Mouse (Mus musculus) liver, embryonic 13.5 days (tissue): ENCODE data around the gene Sema3g. TPM values are rescaled to one million over a fixed set of nuclear protein-coding genes. Genes with fewer than 3 reads are reported as not detected.

ENCODE experiments used
- ATAC-seq: fragments of 200-750 bp; cut with Nextera tagmentation; 2 replicates; pipeline ENCODE4 v1.8.0; 2017; ENCODE audit warnings: low read depth, mild to moderate bottlenecking, moderate number of reproducible peaks, moderate library complexity
- DNase-seq: peaks from one replicate; pipeline ENCODE4 v3.0.0; 2022
- H3K27ac ChIP-seq: fragments of 300-500 bp; sonication (generic); 2 replicates; pipeline ENCODE4 v1.5.1; 2015; ENCODE audit warnings: moderate library complexity, mild to moderate bottlenecking, inconsistent platforms
- H3K27me3 ChIP-seq: fragments of 300-500 bp; sonication (generic); 2 replicates; pipeline ENCODE4 v1.6.1; 2015; ENCODE audit warnings: mild to moderate bottlenecking, inconsistent platforms
- H3K36me3 ChIP-seq: fragments of 300-500 bp; sonication (generic); 2 replicates; pipeline ENCODE4 v1.6.1; 2015; ENCODE audit warnings: mild to moderate bottlenecking, inconsistent platforms
- H3K4me1 ChIP-seq: fragments of 300-500 bp; sonication (generic); replicated peaks from 2 replicates; pipeline ENCODE4 v1.6.1; 2015; ENCODE audit warnings: inconsistent platforms
- H3K4me2 ChIP-seq: fragments of 300-500 bp; sonication (generic); 2 replicates; pipeline ENCODE4 v1.6.1; 2015; ENCODE audit warnings: inconsistent platforms, mild to moderate bottlenecking, moderate library complexity
- H3K4me3 ChIP-seq: fragments of 300-500 bp; sonication (generic); replicated peaks from 2 replicates; pipeline ENCODE4 v1.5.1; 2015; ENCODE audit warnings: mild to moderate bottlenecking, inconsistent platforms
- H3K9ac ChIP-seq: fragments of 300-500 bp; sonication (generic); 2 replicates; pipeline ENCODE4 v1.6.1; 2015; ENCODE audit warnings: mild to moderate bottlenecking, inconsistent platforms
- H3K9me3 ChIP-seq: fragments of 300-500 bp; sonication (generic); replicated peaks from 2 replicates; pipeline ENCODE4 v1.6.1; 2016; ENCODE audit warnings: inconsistent platforms
- WGBS: fragments of 180-500 bp; shearing (Covaris S2); methylation state at CpG from one replicate; pipeline ENCODE4 v1.1.7; 2015; ENCODE audit not compliant: insufficient replicate concordance; 5-methylcytosine and 5-hydroxymethylcytosine counted together
- polyA plus RNA-seq: library from polyadenylated mRNA; unstranded; fragments of >200 nt; fragmentation: Nextera tagmentation; extraction: Ambion mirVana; gene quantifications from 2 replicates; pipeline ENCODE4 v1.2.1, GENCODE M21; 2015

Sema3g gene
- polyA plus RNA-seq, 1 experiment from 2014 or later = 0.02 TPM

DNA sequence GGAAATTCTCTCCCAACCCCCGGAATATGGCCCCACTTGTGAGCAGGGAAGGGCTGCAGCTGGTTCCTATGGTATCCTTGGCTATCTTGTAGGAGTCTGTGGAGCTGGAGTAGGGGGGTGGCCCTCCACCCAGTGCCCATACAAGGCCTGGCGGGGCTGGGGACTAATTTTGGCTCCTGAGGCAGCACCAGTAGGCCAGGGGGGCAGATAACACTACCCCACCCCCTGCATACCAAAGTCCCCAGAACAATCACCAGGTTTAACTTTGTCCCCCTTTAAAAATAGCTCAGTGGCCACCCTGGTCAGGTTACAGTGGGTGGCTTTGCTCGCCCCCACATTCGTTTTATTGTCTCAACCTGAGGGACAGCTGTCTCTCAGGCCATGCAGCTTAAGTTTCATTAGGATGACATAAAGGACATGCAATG lies 8.5 kb upstream of the Sema3g start:
- H3K27me3 ChIP-seq = no peaks in the 10 kb centered on the region
- DNase-seq (no peak), ATAC-seq (no peak)
- WGBS = 57% methylated on average over 4 of the region's 4 CpGs
- H3K4me3 ChIP-seq = no peak overlapping the region
- H3K9me3 ChIP-seq = no peaks in the 10 kb centered on the region
- H3K4me1 ChIP-seq = peaks cover 65% of the 10 kb centered on the region
- no peak overlapping the region for H3K27ac ChIP-seq
- no peak overlapping the region for H3K9ac ChIP-seq
- H3K36me3 ChIP-seq = peaks cover 7% of the 10 kb centered on the region
- 0 out of 2 replicates have a peak overlapping the region, but pooled peaks have one; percentile 3 for H3K4me2 ChIP-seq

DNA sequence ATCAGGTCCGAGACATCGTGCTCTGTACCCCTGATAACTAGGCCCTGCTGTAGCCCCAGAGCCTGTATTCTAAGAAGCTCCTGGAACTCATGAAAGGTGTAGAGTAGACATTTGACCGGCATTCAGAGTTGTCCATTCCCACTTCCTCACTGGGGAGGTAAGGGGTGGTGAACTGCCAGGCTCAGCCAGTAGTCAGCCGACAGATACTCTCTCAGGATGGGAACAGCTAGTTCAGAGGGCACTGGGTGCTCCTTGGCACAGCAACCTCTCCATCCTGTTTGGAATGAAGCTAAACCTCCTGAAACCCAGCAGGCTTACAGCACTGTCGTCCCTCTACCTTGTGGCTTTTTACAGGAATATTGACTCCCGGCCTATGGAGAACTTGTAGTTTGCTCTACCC lies 5.8 kb upstream of the Sema3g start:
- no peak for DNase-seq
- H3K9ac ChIP-seq = no peak overlapping the region
- H3K4me3 ChIP-seq = no peak overlapping the region
- H3K27ac ChIP-seq = no peak overlapping the region
- 66% methylated on average over 6 of the region's 6 CpGs for WGBS
- H3K27me3 ChIP-seq = 0 out of 2 replicates have a peak, but pooled peaks cover 3% of the 10 kb centered on the region
- H3K9me3 ChIP-seq = no peaks in the 10 kb centered on the region
- H3K36me3 ChIP-seq = no peaks in the 10 kb centered on the region
- ATAC-seq = no peak
- no peak overlapping the region for H3K4me2 ChIP-seq
- peaks cover 58% of the 10 kb centered on the region for H3K4me1 ChIP-seq

DNA sequence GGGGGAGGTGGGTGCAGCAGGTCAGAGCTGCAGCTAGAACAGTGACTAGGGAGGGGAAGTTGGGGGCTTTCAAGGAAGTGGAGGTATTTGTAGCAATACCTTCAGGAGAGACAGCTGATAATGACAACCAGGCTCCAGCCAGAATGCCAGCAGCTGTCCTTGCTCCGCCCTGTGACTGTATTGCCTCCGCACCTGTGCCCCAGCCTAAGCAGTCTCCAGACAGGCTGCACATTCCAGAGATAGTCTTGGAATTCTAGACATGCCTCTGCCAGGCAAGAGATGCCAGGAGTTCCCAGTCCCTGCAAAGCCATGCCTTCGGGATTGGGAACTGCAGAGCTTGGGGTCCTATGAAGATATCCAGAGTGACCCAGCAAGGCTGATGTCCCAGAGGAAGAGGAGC lies 5.2 kb upstream of the Sema3g start:
- WGBS = 82% methylated on average over 3 of the region's 3 CpGs

DNA sequence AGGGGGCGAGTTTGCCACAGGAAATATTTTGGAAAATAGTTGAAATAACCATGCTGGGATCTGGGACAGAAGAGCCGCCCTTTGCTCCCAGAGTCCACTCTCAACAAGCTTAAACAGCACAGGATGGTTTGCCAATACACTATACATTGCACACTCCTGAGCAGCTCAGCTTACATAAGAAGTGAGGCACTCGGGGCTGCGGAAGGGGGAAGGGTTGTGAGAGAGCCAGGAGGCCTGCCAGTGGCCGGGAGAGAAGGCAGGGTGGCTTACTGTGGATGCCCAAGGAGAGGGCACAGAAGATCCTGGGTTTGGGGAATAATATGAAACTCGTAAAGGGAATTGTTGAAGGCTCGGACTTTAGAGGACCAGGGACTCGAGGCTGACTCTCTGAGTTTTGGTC lies 3.8 kb upstream of the Sema3g start:
- DNase-seq (no peak), ATAC-seq (peak; percentile 21; the same call in 1 of the 2 replicates)
- H3K36me3 ChIP-seq = no peaks in the 10 kb centered on the region
- H3K4me3 ChIP-seq = no peak overlapping the region
- H3K9ac ChIP-seq = no peak overlapping the region
- peaks cover 46% of the 10 kb centered on the region for H3K4me1 ChIP-seq
- 0 out of 2 replicates have a peak, but pooled peaks cover 6% of the 10 kb centered on the region for H3K27me3 ChIP-seq
- H3K9me3 ChIP-seq = no peaks in the 10 kb centered on the region
- no peak overlapping the region; the same call in 1 of the 2 replicates for H3K27ac ChIP-seq
- 51% methylated on average over 8 of the region's 8 CpGs for WGBS
- no peak overlapping the region for H3K4me2 ChIP-seq

More for the DNA sequence above, 5.2 kb upstream of the Sema3g start:
- ATAC-seq (no peak), DNase-seq (no peak)
- 0 out of 2 replicates have a peak, but pooled peaks cover 3% of the 10 kb centered on the region for H3K27me3 ChIP-seq
- no peak overlapping the region for H3K4me2 ChIP-seq
- H3K36me3 ChIP-seq = no peaks in the 10 kb centered on the region
- no peak overlapping the region for H3K27ac ChIP-seq
- H3K9me3 ChIP-seq = no peaks in the 10 kb centered on the region
- H3K9ac ChIP-seq = no peak overlapping the region
- no peak overlapping the region for H3K4me3 ChIP-seq
- peaks cover 51% of the 10 kb centered on the region for H3K4me1 ChIP-seq

DNA sequence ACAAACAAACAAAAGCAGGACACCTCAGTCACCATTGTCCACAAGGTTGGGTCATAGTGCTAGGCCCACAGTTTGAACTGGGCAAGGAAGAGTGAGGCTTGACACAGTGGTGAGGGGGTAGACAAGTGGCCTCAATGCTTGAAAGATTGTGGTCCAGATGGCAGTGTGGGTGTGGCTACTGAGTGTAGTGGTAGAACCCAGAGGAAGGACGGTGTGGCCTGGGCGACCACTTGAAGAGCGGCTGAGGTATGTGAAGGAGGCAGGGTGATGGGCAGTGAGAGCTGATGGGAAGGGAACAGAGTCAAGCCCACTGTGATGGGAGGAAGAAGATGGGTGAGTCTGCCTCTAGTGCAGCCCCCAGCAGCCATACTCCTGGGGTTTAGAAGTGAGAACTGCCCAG lies 3.0 kb upstream of the Sema3g start:
- H3K9ac ChIP-seq = no peak overlapping the region
- 42% methylated on average over 3 of the region's 3 CpGs for WGBS
- peak; percentile 15; the same call in 1 of the 2 replicates for ATAC-seq
- H3K27me3 ChIP-seq = 0 out of 2 replicates have a peak, but pooled peaks cover 6% of the 10 kb centered on the region
- DNase-seq = no peak
- H3K4me1 ChIP-seq = peaks cover 38% of the 10 kb centered on the region
- H3K9me3 ChIP-seq = no peaks in the 10 kb centered on the region
- no peak overlapping the region for H3K4me3 ChIP-seq
- H3K27ac ChIP-seq = no peak overlapping the region
- no peak overlapping the region for H3K4me2 ChIP-seq
- no peaks in the 10 kb centered on the region for H3K36me3 ChIP-seq

DNA sequence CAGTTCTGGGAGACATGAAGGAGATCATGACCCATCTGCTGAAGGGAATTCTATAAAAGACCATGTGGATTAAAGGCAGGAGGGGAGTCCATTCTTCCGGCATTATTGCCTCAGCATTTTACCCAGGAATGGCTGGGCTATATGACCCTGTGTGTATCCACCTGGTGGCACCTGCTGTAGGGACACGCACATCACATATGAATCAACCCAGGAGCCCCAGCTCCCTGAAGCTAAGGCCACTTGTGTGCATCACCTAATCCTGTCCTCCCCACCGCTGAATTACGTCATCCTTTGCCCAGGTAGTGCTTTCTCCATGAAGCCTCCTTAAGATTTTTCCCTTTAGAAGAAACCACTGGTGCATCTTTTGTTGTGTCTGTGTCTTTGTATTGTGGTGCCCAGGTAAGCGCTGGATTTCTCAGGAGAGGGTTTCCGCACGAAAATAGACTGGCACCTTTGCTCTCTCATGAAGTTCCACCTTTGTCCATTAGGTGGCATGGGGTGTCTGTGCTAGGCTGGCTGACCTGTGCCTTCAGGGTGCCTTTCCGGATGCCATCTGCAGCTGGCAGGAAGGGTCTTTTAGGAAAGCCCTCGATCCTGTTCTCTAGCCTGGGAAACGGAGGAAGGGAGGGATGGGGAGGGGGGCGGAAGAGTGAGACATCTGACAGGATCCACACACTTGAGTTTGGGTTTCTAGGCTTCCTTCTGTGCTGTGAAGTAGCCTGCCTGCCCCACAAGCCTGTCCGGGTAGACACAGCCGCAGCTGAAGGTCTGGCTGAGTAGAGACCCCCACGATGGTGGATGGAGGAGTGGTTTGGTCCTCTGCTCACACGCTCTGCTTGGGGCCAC lies 2.3 kb upstream of the Sema3g start:
- no peaks in the 10 kb centered on the region for H3K36me3 ChIP-seq
- no peak overlapping the region for H3K4me2 ChIP-seq
- WGBS = 26% methylated on average over 15 of the region's 15 CpGs
- H3K27me3 ChIP-seq = peaks cover 6% of the 10 kb centered on the region; the same call in 1 of the 2 replicates
- H3K27ac ChIP-seq = no peak overlapping the region
- H3K4me3 ChIP-seq = no peak overlapping the region
- ATAC-seq = 0 out of 2 replicates have a peak, but pooled peaks have one; percentile 14
- no peak overlapping the region for H3K9ac ChIP-seq
- no peaks in the 10 kb centered on the region for H3K9me3 ChIP-seq
- H3K4me1 ChIP-seq = peaks cover 37% of the 10 kb centered on the region
- peak; percentile 44 for DNase-seq

DNA sequence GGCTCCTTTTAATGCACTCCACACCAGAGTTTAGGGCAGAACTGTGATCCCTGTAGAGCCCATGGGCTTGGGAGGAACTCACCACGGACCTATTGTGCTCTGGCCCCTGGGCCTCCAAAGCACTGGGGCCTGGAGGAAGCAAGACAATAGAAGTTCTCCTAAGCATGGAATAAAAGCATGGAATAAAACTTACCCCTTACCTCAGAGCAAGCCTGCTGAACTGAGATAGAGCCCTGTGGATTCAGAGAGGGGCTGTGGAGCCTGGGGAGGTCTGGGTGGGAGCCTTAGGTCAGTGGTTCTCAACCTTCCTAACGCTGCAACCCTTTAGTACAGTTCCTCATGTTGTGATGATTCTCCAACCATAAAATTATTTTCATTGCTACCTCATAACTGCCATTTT lies 814 bp upstream of the Sema3g start, which contains the start of gene Nisch:
Gene Nisch, minus strand, starts transcription at position 101 of the 400 bp plus-strand sequence.
- Histone ChIP-seq H3K4me2 (0 out of 2 replicates have a peak within 1 kb of the TSS, but pooled peaks have one; percentile 2), H3K9ac (peak within 1 kb of the TSS; percentile 5; the same call in 1 of the 2 replicates)
- 56% methylated on average over 2 of the region's 2 CpGs for WGBS

DNA sequence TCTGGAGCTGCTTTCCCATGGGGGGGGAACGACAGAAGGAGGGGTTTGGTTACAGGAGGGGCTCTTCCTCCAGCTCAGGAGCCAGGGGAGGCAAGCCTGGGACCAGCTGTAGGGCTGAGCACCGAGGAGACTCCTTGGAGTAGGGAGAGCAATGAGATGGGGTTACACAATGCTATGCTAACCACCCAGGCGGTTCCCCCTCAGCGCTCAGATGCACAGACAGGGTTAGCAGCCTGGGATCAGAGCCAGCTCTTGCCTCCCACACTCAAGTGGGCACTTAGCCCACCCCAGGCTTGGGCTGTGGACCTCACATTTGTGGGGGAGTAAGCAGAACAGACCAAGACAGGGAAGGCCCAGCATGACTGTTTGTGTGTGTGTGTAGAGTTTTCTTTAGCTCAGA lies 9.3 kb downstream of the Sema3g start:
- peaks cover 10% of the 10 kb centered on the region for H3K27me3 ChIP-seq
- H3K9me3 ChIP-seq = no peaks in the 10 kb centered on the region
- no peaks in the 10 kb centered on the region for H3K36me3 ChIP-seq
- no peak overlapping the region for H3K9ac ChIP-seq
- H3K27ac ChIP-seq = no peak overlapping the region
- 70% methylated on average over 4 of the region's 4 CpGs for WGBS
- H3K4me1 ChIP-seq = peaks cover 11% of the 10 kb centered on the region; the same call in 1 of the 2 replicates
- DNase-seq (no peak), ATAC-seq (no peak)
- H3K4me2 ChIP-seq = no peak overlapping the region
- H3K4me3 ChIP-seq = no peak overlapping the region

More for the DNA sequence above, 814 bp upstream of the Sema3g start, which contains the start of gene Nisch:
- peaks cover 28% of the 10 kb centered on the region for H3K4me1 ChIP-seq
- ATAC-seq = no peak
- no peaks in the 10 kb centered on the region for H3K36me3 ChIP-seq
- peaks cover 6% of the 10 kb centered on the region; the same call in 1 of the 2 replicates for H3K27me3 ChIP-seq
- no peak for DNase-seq
- H3K4me3 ChIP-seq = no peak within 1 kb of the TSS
- H3K27ac ChIP-seq = no peak within 1 kb of the TSS
- H3K9me3 ChIP-seq = no peaks in the 10 kb centered on the region

DNA sequence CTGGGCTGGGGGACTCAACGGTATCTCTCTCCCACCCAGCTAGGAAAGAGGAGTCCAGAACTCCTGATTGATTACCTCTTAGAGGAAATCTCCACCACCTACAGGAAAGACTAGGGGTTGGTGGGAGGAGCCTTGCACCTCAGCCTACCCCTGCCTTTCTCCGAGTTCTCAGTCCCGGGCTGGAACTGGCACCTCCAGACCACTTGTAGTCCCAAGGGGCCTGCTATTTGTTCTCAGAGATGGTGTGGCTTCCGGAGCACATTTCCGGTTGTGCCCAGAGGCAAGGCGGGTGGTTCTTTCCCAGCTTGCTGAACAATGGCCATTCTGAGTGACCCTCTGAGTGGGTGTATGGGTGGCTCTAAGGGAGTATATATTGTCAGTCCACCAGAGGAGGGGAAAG lies 10.6 kb downstream of the Sema3g start:
- no peaks in the 10 kb centered on the region for H3K36me3 ChIP-seq
- no peak overlapping the region for H3K4me3 ChIP-seq
- H3K9ac ChIP-seq = no peak overlapping the region
- WGBS = 16% methylated on average over 6 of the region's 6 CpGs
- ATAC-seq (no peak), DNase-seq (no peak)
- peaks cover 22% of the 10 kb centered on the region for H3K27me3 ChIP-seq
- H3K27ac ChIP-seq = 0 out of 2 replicates have a peak overlapping the region, but pooled peaks have one; percentile 20
- H3K4me1 ChIP-seq = peaks cover 18% of the 10 kb centered on the region; the same call in 1 of the 2 replicates
- H3K4me2 ChIP-seq = no peak overlapping the region
- H3K9me3 ChIP-seq = no peaks in the 10 kb centered on the region

DNA sequence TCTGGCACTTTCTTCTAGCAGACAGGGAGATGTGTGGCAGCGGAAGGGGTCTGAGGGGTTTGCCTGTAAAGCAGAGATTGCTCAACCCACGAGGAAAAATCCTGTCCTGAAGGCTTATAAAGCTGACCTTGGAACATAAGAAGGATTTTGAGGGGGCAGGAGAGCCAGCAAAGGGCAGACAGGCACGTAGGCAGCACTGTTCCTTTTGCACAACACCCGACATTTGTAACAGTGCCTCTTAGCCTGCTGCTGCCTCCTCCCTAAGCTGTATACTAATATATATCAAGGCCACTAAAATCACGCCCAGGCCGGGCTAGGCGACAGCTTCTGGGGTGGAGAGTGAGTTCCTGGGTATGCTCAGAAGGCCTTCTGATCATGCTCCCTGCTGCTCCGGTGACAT lies 12.8 kb downstream of the Sema3g start:
- no peaks in the 10 kb centered on the region for H3K36me3 ChIP-seq
- WGBS = 52% methylated on average over 8 of the region's 8 CpGs
- H3K9me3 ChIP-seq = no peaks in the 10 kb centered on the region
- DNase-seq (no peak), ATAC-seq (no peak)
- no peak overlapping the region for H3K9ac ChIP-seq
- peaks cover 24% of the 10 kb centered on the region for H3K4me1 ChIP-seq
- H3K27me3 ChIP-seq = peaks cover 22% of the 10 kb centered on the region
- no peak overlapping the region for H3K27ac ChIP-seq
- no peak overlapping the region for H3K4me2 ChIP-seq
- H3K4me3 ChIP-seq = no peak overlapping the region

DNA sequence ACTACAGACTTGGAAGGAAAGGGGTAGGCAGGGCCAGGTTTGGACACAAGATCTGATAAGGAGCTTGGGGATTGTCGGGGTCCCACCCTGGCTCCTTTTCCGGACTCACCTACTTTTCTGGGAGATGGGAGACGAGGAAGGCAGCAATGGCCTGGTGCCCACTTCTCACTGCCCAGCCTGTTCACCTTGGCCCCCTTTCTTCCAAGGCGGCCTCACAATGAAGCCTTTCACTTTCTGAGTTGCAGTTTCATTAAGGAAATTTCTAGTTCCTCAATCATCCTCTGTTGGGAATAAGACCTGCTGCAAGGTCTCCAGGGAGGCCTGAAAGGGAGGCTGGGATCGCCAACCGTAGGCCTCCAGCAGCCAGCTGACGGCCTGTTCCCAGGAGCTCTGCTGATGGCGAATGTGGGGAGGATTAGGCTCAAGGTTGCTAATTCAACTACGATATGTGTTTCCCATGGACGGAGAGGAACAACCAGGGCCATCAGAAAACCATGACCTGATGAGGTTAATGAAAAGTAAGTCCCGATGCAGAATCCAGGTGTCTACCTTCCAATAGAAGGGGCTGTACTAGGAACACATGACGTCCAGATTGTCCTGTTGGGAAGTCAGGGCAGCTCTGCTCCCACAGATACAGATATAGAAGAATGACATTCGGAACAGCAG lies 14.9 kb downstream of the Sema3g start:
- no peaks in the 10 kb centered on the region for H3K36me3 ChIP-seq
- H3K9me3 ChIP-seq = no peaks in the 10 kb centered on the region
- DNase-seq (no peak), ATAC-seq (no peak)
- 61% methylated on average over 13 of the region's 13 CpGs for WGBS
- peaks cover 24% of the 10 kb centered on the region for H3K4me1 ChIP-seq
- H3K4me2 ChIP-seq = no peak overlapping the region
- H3K4me3 ChIP-seq = no peak overlapping the region
- no peak overlapping the region for H3K9ac ChIP-seq
- H3K27ac ChIP-seq = no peak overlapping the region
- H3K27me3 ChIP-seq = peaks cover 17% of the 10 kb centered on the region
